Mouse (Mus musculus): Measurements from ENCODE around the gene Vps8. TPM values are rescaled to one million over a fixed set of nuclear protein-coding genes. Genes with fewer than 3 reads are reported as not detected.

Vps8 gene
- 24.1 TPM for polyA plus RNA-seq (2014; fragmentation: Illumina TruSeq; extraction: RNeasy Lipid Tissue Mini Kit (QIAGEN cat#74804); ENCODE audit: low replicate concordance)

DNA sequence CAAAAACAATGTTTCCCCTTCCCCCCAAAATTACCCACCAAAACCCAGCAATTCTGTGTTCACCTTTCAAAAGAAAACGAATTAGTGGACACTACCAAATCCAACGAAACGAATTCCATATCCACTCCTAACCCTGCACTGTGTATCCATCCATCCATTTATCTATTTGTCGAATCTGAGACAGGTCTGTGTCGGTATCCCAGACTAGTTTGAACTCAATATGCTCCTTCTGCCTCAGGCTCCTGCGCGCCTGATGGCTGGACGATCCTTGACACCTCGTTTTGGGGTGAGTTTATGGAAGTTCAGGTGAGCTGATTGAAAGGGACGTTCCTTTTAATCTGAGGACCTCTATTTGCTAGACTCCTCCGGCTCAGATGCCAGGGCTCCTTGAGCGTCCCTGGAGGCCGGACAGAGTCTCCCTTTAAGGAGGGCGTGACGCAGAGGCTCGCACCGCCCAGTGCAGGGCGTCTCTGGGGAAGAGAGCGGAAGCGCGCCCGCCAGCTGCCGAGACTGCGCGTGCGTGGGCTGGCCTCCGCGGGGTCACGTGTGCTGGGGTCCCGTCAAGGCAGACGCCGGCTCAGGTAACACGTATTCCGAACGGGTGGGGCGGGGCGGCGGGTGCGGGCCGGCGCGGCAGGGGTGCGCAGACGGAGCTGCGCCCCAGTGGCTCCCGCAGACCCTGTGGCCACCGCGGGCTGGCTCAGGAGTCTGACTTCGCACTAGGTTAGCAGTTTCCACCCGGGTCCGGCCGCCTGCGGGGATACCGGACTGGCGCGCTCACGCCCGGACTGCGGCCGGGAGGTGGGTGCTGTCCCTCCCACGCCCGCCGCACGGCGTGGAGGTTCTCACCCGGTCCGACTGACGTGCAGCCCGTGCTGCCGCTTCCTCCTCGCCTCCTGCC lies at the start of gene Vps8:
Vps8 (plus strand) TSS at position 474 of the 901 bp plus-strand sequence.

Other genes starting within 250 kb of the Vps8 start
- gene Ephb3, start 218.4 kb upstream of the Vps8 start, polyA plus RNA-seq (2014; fragmentation: Illumina TruSeq; extraction: RNeasy Lipid Tissue Mini Kit (QIAGEN cat#74804); ENCODE audit: low replicate concordance): not detected